Mouse (Mus musculus) monocyte, adult 5-6 weeks (primary cell): ENCODE measurements around the gene Ctnnb1. TPM values are rescaled to one million over a fixed set of nuclear protein-coding genes. Genes with fewer than 3 reads are reported as not detected.

Experiments
- ATAC-seq: fragments of 153-309, 156-312 bp; replicated peaks from 2 replicates; pipeline ENCODE4 v1.8.0; 2017; ENCODE audit warnings: mild to moderate bottlenecking; ENCODE audit not compliant: low TSS enrichment, insufficient number of reproducible peaks, severe bottlenecking, poor library complexity, low FRiP score
- total RNA-seq: library from RNA; stranded (forward); fragments of 200-1000, 200-491, 200-594 nt; gene quantifications from 3 replicates; pipeline ENCODE4 v1.2.3, GENCODE M21; 2017

Gene Ctnnb1
- total RNA-seq, 1 experiment from 2014 or later = 477 TPM

- no peak for ATAC-seq
Observed at GRCm38 (mm10) chr9:120986994-120987393, 58.0 kb downstream of the Ctnnb1 start.

GRCm38 (mm10) chr9:120988088-120988487 lies 59.1 kb downstream of the Ctnnb1 start:
- no peak for ATAC-seq

- no peak for ATAC-seq
Observed at GRCm38 (mm10) chr9:120989806-120990700, 61.0 kb downstream of the Ctnnb1 start.

- no peak for ATAC-seq
Observed at GRCm38 (mm10) chr9:120991801-120992200, 62.8 kb downstream of the Ctnnb1 start.

- no peak for ATAC-seq
Observed at GRCm38 (mm10) chr9:120993004-120993403, 64.0 kb downstream of the Ctnnb1 start.

- ATAC-seq = no peak
Observed at GRCm38 (mm10) chr9:120994223-120995155, 65.5 kb downstream of the Ctnnb1 start.

- ATAC-seq = no peak
Observed at GRCm38 (mm10) chr9:120998696-120999095, 69.7 kb downstream of the Ctnnb1 start.

- ATAC-seq = no peak
Observed at GRCm38 (mm10) chr9:121000641-121001320, 71.8 kb downstream of the Ctnnb1 start.

GRCm38 (mm10) chr9:121001681-121002540 lies 72.9 kb downstream of the Ctnnb1 start:
- no peak for ATAC-seq

GRCm38 (mm10) chr9:121005961-121006360 lies 76.9 kb downstream of the Ctnnb1 start:
- no peak for ATAC-seq
